Mouse (Mus musculus): ENCODE data around the gene Zbtb16.

The Zbtb16 gene

GRCm38 (mm10) chr9:48744916-48745315 is 91.1 kb downstream of the Zbtb16 start:
- no peak for DNase-seq (ENCODE audit: low read depth, low spot score)

GRCm38 (mm10) chr9:48744451-48744850 is 91.6 kb downstream of the Zbtb16 start:
- no peak for DNase-seq (ENCODE audit: low read depth, low spot score)

- no peak for DNase-seq (ENCODE audit: low read depth, low spot score)
Observed at GRCm38 (mm10) chr9:48743338-48744285, 92.4 kb downstream of the Zbtb16 start.

- no peak for DNase-seq (ENCODE audit: low read depth, low spot score)
Observed at GRCm38 (mm10) chr9:48742150-48742549, 93.9 kb downstream of the Zbtb16 start.

GRCm38 (mm10) chr9:48741433-48742077 is 94.5 kb downstream of the Zbtb16 start:
- no peak for DNase-seq (ENCODE audit: low read depth, low spot score)

GRCm38 (mm10) chr9:48740732-48741255 is 95.2 kb downstream of the Zbtb16 start:
- DNase-seq (ENCODE audit: low read depth, low spot score), result no peak

GRCm38 (mm10) chr9:48740098-48740505 is 95.9 kb downstream of the Zbtb16 start:
- peak; percentile 86 for DNase-seq (ENCODE audit: low read depth, low spot score)

GRCm38 (mm10) chr9:48738795-48739476 is 97.1 kb downstream of the Zbtb16 start:
- no peak for DNase-seq (ENCODE audit: low read depth, low spot score)

GRCm38 (mm10) chr9:48737911-48738310 is 98.1 kb downstream of the Zbtb16 start:
- no peak for DNase-seq (ENCODE audit: low read depth, low spot score)

- DNase-seq (ENCODE audit: low read depth, low spot score), result peak; percentile 97
Observed at GRCm38 (mm10) chr9:48737210-48737850, 98.7 kb downstream of the Zbtb16 start.

GRCm38 (mm10) chr9:48736361-48737209 is 99.4 kb downstream of the Zbtb16 start:
- peak; percentile 92 for DNase-seq (ENCODE audit: low read depth, low spot score)

- no peak for DNase-seq (ENCODE audit: low read depth, low spot score)
Observed at GRCm38 (mm10) chr9:48735466-48736312, 100.3 kb downstream of the Zbtb16 start.

GRCm38 (mm10) chr9:48734725-48735465 is 101.1 kb downstream of the Zbtb16 start:
- DNase-seq (ENCODE audit: low read depth, low spot score), result no peak

GRCm38 (mm10) chr9:48733817-48734544 is 102.0 kb downstream of the Zbtb16 start:
- peak; percentile 96 for DNase-seq (ENCODE audit: low read depth, low spot score)

- DNase-seq (ENCODE audit: low read depth, low spot score), result no peak
Observed at GRCm38 (mm10) chr9:48733083-48733482, 102.9 kb downstream of the Zbtb16 start.

GRCm38 (mm10) chr9:48731651-48732536 is 104.1 kb downstream of the Zbtb16 start:
- DNase-seq (ENCODE audit: low read depth, low spot score), result no peak

GRCm38 (mm10) chr9:48730446-48730979 is 105.5 kb downstream of the Zbtb16 start:
- DNase-seq (ENCODE audit: low read depth, low spot score), result no peak
